ENCODE assay signal across 15 mouse cellular contexts in the genomic region with DNA sequence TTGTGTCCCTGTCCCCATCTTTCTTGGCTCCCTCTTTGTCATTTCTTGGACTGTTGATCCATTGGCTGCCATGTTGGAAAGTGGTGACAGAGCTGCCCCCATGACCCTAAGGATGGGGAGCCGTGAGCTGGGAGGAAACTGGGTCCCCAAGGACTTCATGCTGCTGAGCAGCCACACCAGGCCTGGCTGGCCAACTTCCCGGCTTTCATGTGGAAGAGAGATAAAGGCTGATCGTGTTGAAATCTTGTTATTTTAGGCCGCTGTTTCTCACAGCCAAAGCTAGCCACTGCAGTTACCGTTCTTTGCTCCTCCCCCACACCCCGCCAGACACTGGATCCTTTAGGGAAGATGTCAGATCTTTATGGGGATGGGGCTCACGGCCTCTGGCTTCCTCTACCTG.
DNase-seq lines count a peak whose midpoint lies in the region; ATAC-seq and TF ChIP-seq lines count a peak whose summit lies in the region.
"Had no signal": no experiment of that assay in that cellular context is flagged by ENCODE, and none has a peak within 500 bp of the region (broad histone marks: within the 10 kb centered on the region; RNA-seq: fewer than 3 reads in every experiment).

No protein-coding gene starts in this region.

- 48% methylated on average over 7 of the region's 7 CpGs for WGBS in lung, embryonic 15.5 days
- WGBS in heart, postnatal 0 days, result 17% methylated on average over 7 of the region's 7 CpGs
- WGBS in midbrain, embryonic 11.5 days, result 81% methylated on average over 7 of the region's 7 CpGs

- no peaks in the 10 kb centered on the region for H3K9me3 ChIP-seq in lung, embryonic 15.5 days
- H3K9me3 ChIP-seq in heart, postnatal 0 days (replicated peaks; ENCODE audit: control insufficient read depth, low read length), result no peaks in the 10 kb centered on the region
- no peaks in the 10 kb centered on the region for H3K9me3 ChIP-seq in midbrain, embryonic 11.5 days (ENCODE audit: control insufficient read depth, low read length)
- H3K9me3 ChIP-seq: midbrain, embryonic 10.5 days had no signal

- no peak for TF ChIP-seq CTCF in heart, postnatal 0 days (IDR thresholded peaks at IDR 0.05; ENCODE audit: low read depth)

- no peak overlapping the region for H3K4me3 ChIP-seq in lung, embryonic 15.5 days
- H3K4me3 ChIP-seq in heart, postnatal 0 days (ENCODE audit: low read depth, low read length), result no peak overlapping the region
- no peak overlapping the region for H3K4me3 ChIP-seq in midbrain, embryonic 11.5 days (ENCODE audit: low read depth, low read length)
- H3K4me3 ChIP-seq: gastrocnemius, adult 2 months; midbrain, embryonic 10.5 days had no signal

- peak; percentile 74; the same call in 1 of the 2 replicates for ATAC-seq in lung, embryonic 15.5 days (ENCODE audit: borderline replicate concordance, extremely low read depth, low FRiP score, low TSS enrichment)
- peak; percentile 71 for ATAC-seq in heart, postnatal 0 days (ENCODE audit: insufficient read depth, low read depth)
- no peak for ATAC-seq in midbrain, embryonic 11.5 days (ENCODE audit: low FRiP score)
- ATAC-seq: inflammation-experienced regulatory T-cells, adult 6 months had no signal

- H3K27me3 ChIP-seq in lung, embryonic 15.5 days, result peaks cover 16% of the 10 kb centered on the region
- H3K27me3 ChIP-seq in heart, postnatal 0 days (ENCODE audit: control insufficient read depth, insufficient read depth, low read length), result peaks cover 46% of the 10 kb centered on the region
- no peaks in the 10 kb centered on the region for H3K27me3 ChIP-seq in midbrain, embryonic 11.5 days (ENCODE audit: control insufficient read depth, insufficient read depth, low read length)

- peak; percentile 47 for DNase-seq in adrenal gland, adult 2 months
- DNase-seq in adrenal gland, postnatal 4 days (ENCODE audit: low spot score in 2 of 2), result no peak
- DNase-seq in lung, adult 18-20 months, result no peak
- DNase-seq in heart, postnatal 0 days (ENCODE audit: low spot score), result peak; percentile 74
- peak; percentile 10 for DNase-seq in ovary, postnatal 14 days (ENCODE audit: low spot score)
- DNase-seq in midbrain, embryonic 11.5 days (ENCODE audit: low spot score, missing footprints), result no peak
- DNase-seq in cerebellum, adult 9-10 months, result no peak
- DNase-seq: cerebellum, adult 11-12 months; embryo, embryonic 11 days; gastrocnemius, adult 2 months; liver had no signal

- H3K4me1 ChIP-seq in lung, embryonic 15.5 days, result no peaks in the 10 kb centered on the region
- no peaks in the 10 kb centered on the region for H3K4me1 ChIP-seq in heart, postnatal 0 days (ENCODE audit: control insufficient read depth, insufficient read depth)
- H3K4me1 ChIP-seq in midbrain, embryonic 11.5 days (ENCODE audit: control insufficient read depth, insufficient read depth, low read length), result no peaks in the 10 kb centered on the region; the same call in 1 of the 2 replicates

- no peak overlapping the region for H3K4me2 ChIP-seq in lung, embryonic 15.5 days
- no peak overlapping the region for H3K4me2 ChIP-seq in heart, postnatal 0 days (ENCODE audit: low read depth, low read length)
- H3K4me2 ChIP-seq in midbrain, embryonic 11.5 days, result no peak overlapping the region

- no peak overlapping the region for H3K27ac ChIP-seq in lung, embryonic 15.5 days
- H3K27ac ChIP-seq in heart, postnatal 0 days (ENCODE audit: low read depth), result no peak overlapping the region
- no peak overlapping the region for H3K27ac ChIP-seq in midbrain, embryonic 11.5 days (ENCODE audit: low read depth, low read length)
- H3K27ac ChIP-seq: gastrocnemius, adult 2 months; midbrain, embryonic 10.5 days; stomach, postnatal 0 days had no signal

- no peak for TF ChIP-seq EP300 in heart, postnatal 0 days (IDR thresholded peaks at IDR 0.05; ENCODE audit: low read depth)

- no peaks in the 10 kb centered on the region for H3K36me3 ChIP-seq in lung, embryonic 15.5 days
- H3K36me3 ChIP-seq in heart, postnatal 0 days (replicated peaks; ENCODE audit: control insufficient read depth, insufficient read depth, low read length), result no peaks in the 10 kb centered on the region
- H3K36me3 ChIP-seq in midbrain, embryonic 11.5 days (ENCODE audit: control insufficient read depth, insufficient read depth, low read length), result no peaks in the 10 kb centered on the region
- H3K36me3 ChIP-seq: midbrain, embryonic 10.5 days had no signal

- no peak overlapping the region for H3K9ac ChIP-seq in lung, embryonic 15.5 days
- H3K9ac ChIP-seq in heart, postnatal 0 days (replicated peaks; ENCODE audit: low read depth, low read length), result no peak overlapping the region
- H3K9ac ChIP-seq in midbrain, embryonic 11.5 days (ENCODE audit: low read length), result no peak overlapping the region

Comparison
In these comparisons a context has a peak if more than half of its experiments do, and no peak if none do; other contexts are left out.
1. DNase-seq: peak in adrenal gland, adult 2 months (single experiment), heart, postnatal 0 days (single experiment) and ovary, postnatal 14 days (single experiment); none in adrenal gland, postnatal 4 days (0 of 2), lung, adult 18-20 months (0 of 2), midbrain, embryonic 11.5 days (single experiment) and cerebellum, adult 9-10 months (single experiment).